Mouse (Mus musculus) embryonic stem cell, embryonic (primary cell): ENCODE measurements around the gene Pde2a.

Source experiments
- CTCF ChIA-PET, 4 experiments: fragments of 300-600 bp in 2 of 4; fragments of 350-600 bp in 2 of 4; sonication (Branson Sonifier 250); formaldehyde crosslinking; loops; one replicate each; lab custom pipeline; 2022; ENCODE audit warnings: inconsistent platforms in 2 of 4; lab: Charles Lee
- POLR2A ChIA-PET, 4 experiments: fragments of 300-600 bp in 2 of 4; fragments of 350-600 bp in 2 of 4; sonication (Branson Sonifier 250); formaldehyde crosslinking; loops; one replicate each; lab custom pipeline; 2022; ENCODE audit warnings: antibody characterized with exemption in 4 of 4, inconsistent platforms in 1 of 4; lab: Charles Lee

The Pde2a gene

DNA sequence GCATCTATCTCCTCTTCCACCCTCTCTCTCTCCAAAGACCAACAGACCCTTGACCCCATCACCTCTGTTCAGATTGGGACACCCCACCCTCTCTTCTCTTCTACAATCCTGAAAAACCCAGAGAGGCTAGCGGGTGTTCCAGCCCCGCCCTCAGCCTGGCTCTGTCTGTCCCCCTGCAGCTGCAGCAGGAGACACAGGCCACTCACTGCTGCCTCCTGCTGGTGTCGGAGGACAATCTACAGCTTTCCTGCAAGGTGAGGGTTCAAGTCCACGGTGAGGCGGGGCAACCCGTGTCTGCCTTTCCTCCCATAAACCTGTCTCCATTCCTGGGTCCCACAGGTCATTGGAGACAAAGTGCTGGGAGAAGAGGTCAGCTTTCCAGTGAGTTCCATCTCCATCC lies 80.2 kb downstream of the Pde2a start:
- CTCF ChIA-PET, result interaction anchor here (0.6 to 4.3 kb wide), 43 partner anchors 10 to 1029 kb away, joined by 3 to 39 read pairs (median 4); partner anchors contain the start of gene Atg16l2 (in 1 of the 4)
- POLR2A ChIA-PET, result interaction anchor here in 3 of 4 experiments (0.5 to 1.3 kb wide), 3 partner anchors 76 to 356 kb away, joined by 3 to 6 read pairs (median 3); no protein-coding TSS in a partner anchor

- CTCF ChIA-PET, result interaction anchor here (0.6 to 4.3 kb wide), 42 partner anchors 9 to 515 kb away, joined by 3 to 39 read pairs (median 4); partner anchors contain the start of gene Clpb (in 1 of the 4)
- POLR2A ChIA-PET, result interaction anchor here in 2 of 4 experiments (0.6 to 1.4 kb wide), 3 partner anchors 46 to 184 kb away, joined by 3 to 5 read pairs (median 3); no protein-coding TSS in a partner anchor
Observed at GRCm38 (mm10) chr7:101503351-101503750, 81.9 kb downstream of the Pde2a start.

DNA sequence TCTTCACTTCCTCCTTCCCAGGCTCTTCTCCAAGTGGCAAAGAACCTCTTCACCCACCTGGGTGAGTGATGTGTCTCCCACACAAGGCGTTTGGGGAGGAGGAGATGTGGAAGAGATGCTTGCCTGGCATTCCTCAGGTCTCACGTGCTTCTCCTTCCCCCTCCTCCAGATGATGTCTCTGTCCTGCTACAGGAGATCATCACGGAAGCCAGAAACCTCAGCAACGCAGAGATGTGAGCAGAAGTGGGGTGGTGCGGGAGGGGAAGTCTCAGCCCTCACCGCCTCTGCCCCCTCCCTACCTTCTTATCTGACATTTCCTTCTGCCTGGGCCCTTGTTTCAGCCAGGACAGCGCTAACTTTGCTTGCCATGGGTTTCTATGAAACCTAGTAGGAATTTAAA lies 82.3 kb downstream of the Pde2a start:
- ChIA-PET CTCF (interaction anchor here (0.6 to 4.3 kb wide), 35 partner anchors 10 to 516 kb away, joined by 3 to 39 read pairs (median 4); no protein-coding TSS in a partner anchor), POLR2A (interaction anchor here in 2 of 4 experiments (0.6 to 1.4 kb wide), 3 partner anchors 46 to 184 kb away, joined by 3 to 5 read pairs (median 3); no protein-coding TSS in a partner anchor)

DNA sequence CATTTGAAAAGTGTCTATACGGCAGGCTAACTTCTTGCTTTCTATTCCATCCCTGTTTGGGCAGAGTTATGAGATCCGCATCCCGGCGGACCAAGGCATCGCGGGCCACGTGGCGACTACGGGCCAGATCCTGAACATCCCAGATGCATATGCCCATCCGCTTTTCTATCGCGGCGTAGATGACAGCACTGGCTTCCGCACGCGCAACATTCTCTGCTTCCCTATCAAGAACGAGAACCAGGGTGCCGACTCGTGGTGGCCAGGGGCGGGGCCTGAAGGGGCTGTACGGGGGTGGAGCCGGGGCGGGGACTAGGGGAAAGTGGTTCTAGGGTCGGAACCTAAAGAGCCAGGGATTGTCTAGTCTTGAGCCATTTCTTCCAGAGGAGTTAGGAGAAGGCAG lies 83.0 kb downstream of the Pde2a start:
- CTCF ChIA-PET, result interaction anchor here in 2 of 4 experiments (1.6 to 4.3 kb wide), 4 partner anchors 74 to 92 kb away, joined by 4 to 36 read pairs (median 8); no protein-coding TSS in a partner anchor
- POLR2A ChIA-PET, result no interaction called here

- ChIA-PET POLR2A (interaction anchor here in 1 of 4 experiments (1.1 kb wide), 1 partner anchor 84 kb away, joined by 3 read pairs; no protein-coding TSS in a partner anchor), CTCF (interaction anchor here in 1 of 4 experiments (1.5 kb wide), 1 partner anchor 543 kb away, joined by 4 read pairs; no protein-coding TSS in a partner anchor)
Observed at GRCm38 (mm10) chr7:101509212-101509611, 87.7 kb downstream of the Pde2a start.

- POLR2A ChIA-PET, result no interaction called here
- CTCF ChIA-PET, result interaction anchor here in 1 of 4 experiments (1.3 to 1.4 kb wide), 2 partner anchors 25 to 101 kb away, joined by 3 to 4 read pairs; no protein-coding TSS in a partner anchor
Observed at GRCm38 (mm10) chr7:101513655-101514054, 92.2 kb downstream of the Pde2a start.

- ChIA-PET POLR2A (no interaction called here), CTCF (interaction anchor here in 3 of 4 experiments (0.7 to 2.3 kb wide), 7 partner anchors 12 to 512 kb away, joined by 3 to 16 read pairs (median 5); no protein-coding TSS in a partner anchor)
Observed at GRCm38 (mm10) chr7:101514768-101515167, 93.3 kb downstream of the Pde2a start.

DNA sequence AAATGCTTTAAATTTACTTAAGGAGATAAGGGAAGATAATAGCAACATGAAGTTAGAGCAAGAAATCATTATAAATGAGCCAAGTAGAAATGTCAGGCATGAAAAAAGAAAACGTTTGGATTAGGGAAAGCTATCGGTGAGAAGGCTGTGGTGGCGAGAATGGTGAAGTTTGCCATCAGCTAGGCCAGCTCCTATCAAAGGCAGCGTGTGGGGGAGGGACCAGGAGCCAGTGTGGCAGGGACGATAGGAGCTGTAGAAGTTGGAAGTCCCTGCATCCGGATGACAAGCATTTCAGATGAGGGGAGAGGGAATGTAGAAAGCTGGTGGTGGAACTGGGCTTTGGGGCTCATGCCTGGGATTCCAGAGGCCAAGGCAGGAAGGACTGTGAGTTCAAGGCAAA lies 93.8 kb downstream of the Pde2a start:
- ChIA-PET POLR2A (interaction anchor here in 3 of 4 experiments (0.7 to 1.7 kb wide), 4 partner anchors 9 to 122 kb away, joined by 3 read pairs; no protein-coding TSS in a partner anchor), CTCF (interaction anchor here in 3 of 4 experiments (0.6 to 2.3 kb wide), 13 partner anchors 12 to 512 kb away, joined by 3 to 16 read pairs (median 5); no protein-coding TSS in a partner anchor)

GRCm38 (mm10) chr7:101516460-101516859 lies 95.0 kb downstream of the Pde2a start:
- POLR2A ChIA-PET, result interaction anchor here in 1 of 4 experiments (0.7 to 1.7 kb wide), 4 partner anchors 8 to 123 kb away, joined by 3 read pairs; no protein-coding TSS in a partner anchor
- CTCF ChIA-PET, result interaction anchor here in 3 of 4 experiments (0.6 to 2.3 kb wide), 12 partner anchors 13 to 128 kb away, joined by 3 to 16 read pairs (median 5); no protein-coding TSS in a partner anchor

DNA sequence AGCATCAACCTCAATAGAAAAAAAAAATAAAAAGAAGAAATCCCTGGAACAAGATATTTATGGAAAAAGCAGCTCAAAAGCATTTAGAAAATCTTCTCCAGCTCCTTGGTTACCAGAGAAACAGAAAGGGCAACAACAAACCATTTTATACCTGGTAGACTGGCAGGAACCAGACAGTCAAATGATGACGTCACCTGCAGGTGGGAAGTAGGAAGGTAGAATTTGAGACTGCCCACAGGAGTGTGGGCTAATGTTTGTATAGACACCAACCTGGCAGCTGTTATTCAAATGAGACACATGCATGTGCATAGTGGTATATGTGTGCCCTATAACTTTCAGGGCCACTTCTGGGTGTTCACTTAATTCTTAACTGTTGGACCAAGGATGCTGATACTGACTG lies 100.2 kb downstream of the Pde2a start:
- ChIA-PET CTCF (interaction anchor here in 3 of 4 experiments (0.6 to 1.2 kb wide), 5 partner anchors 15 to 342 kb away, joined by 3 to 4 read pairs (median 4); no protein-coding TSS in a partner anchor), POLR2A (interaction anchor here in 1 of 4 experiments (0.6 to 1.8 kb wide), 2 partner anchors 16 to 246 kb away, joined by 3 to 5 read pairs; no protein-coding TSS in a partner anchor)

GRCm38 (mm10) chr7:101523205-101523604 lies 101.7 kb downstream of the Pde2a start:
- POLR2A ChIA-PET, result interaction anchor here in 1 of 4 experiments (0.6 to 1.3 kb wide), 3 partner anchors 14 to 487 kb away, joined by 3 to 5 read pairs (median 3); no protein-coding TSS in a partner anchor

DNA sequence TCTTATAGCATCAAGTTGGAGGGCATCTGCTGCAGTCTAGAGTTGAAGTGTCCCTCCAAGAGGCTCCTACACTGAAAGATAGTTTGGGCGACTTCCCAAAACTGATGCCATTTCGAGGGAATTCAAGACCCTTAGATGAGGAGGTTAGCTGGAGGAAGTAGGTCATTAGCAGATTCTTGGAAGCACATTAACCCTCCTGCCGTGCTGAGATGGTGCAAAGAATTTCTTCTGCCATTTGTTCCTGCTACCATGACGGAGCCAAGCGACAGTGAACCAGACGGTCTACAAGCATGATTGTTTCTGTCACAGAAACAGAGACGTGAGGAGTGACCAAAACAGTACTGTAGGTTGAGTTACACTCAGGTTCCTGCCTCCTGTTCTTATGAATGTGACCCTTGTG lies 105.0 kb downstream of the Pde2a start:
- ChIA-PET CTCF (interaction anchor here in 2 of 4 experiments (0.6 to 1.3 kb wide), 2 partner anchors 23 to 75 kb away, joined by 5 read pairs; no protein-coding TSS in a partner anchor), POLR2A (no interaction called here)

More at GRCm38 (mm10) chr7:101523205-101523604, 101.7 kb downstream of the Pde2a start:
- CTCF ChIA-PET, result interaction anchor here in 3 of 4 experiments (0.5 to 1.1 kb wide), 5 partner anchors 21 to 561 kb away, joined by 3 read pairs; no protein-coding TSS in a partner anchor

DNA sequence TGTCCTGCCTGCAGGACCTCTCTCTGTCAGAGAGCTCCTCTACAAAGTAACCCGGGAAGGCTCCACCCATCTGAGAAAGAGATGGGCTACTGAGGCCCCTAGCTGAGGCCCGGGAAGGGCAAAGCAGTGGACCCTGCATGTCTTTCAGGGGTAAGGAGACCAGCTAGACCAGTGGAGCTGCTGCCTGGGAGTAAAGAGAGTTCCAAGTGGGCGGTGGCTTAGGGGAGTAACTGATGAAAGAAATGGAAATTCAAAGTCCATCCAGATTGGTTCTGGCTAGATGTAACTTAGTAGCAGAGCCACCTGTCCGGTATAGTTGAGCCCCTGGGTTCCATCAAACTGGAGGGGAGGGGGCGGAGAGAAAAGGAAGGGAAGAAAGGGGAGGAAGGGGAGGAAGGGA lies 112.9 kb downstream of the Pde2a start:
- CTCF ChIA-PET, result interaction anchor here in 2 of 4 experiments (0.7 to 1.5 kb wide), 3 partner anchors 67 to 794 kb away, joined by 4 to 9 read pairs (median 6); no protein-coding TSS in a partner anchor

DNA sequence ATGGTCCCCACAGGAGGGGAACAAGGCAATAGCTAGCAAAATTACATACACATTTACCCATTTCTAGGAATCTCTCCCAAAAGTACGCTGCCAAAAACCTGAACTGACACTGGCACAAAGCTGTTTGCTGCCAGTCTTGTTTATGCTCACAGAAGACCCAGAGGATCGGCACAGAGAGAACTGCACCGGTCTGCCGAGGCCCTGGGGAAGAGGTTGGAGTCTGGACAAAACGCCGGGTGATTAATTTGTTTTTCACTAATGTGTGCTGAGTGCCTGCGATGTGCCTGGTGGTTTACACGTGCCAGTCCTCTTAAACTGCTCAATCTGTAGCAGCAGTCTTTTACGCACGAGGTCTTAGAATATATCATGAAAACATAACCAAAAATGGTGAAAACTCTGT lies 113.6 kb downstream of the Pde2a start:
- CTCF ChIA-PET, result interaction anchor here in 1 of 4 experiments (1.1 kb wide), 1 partner anchor 66 kb away, joined by 6 read pairs; no protein-coding TSS in a partner anchor
- POLR2A ChIA-PET, result no interaction called here

More for the DNA sequence above, 112.9 kb downstream of the Pde2a start:
- POLR2A ChIA-PET, result interaction anchor here in 1 of 4 experiments (1.2 kb wide), 1 partner anchor 10 kb away, joined by 3 read pairs; no protein-coding TSS in a partner anchor

DNA sequence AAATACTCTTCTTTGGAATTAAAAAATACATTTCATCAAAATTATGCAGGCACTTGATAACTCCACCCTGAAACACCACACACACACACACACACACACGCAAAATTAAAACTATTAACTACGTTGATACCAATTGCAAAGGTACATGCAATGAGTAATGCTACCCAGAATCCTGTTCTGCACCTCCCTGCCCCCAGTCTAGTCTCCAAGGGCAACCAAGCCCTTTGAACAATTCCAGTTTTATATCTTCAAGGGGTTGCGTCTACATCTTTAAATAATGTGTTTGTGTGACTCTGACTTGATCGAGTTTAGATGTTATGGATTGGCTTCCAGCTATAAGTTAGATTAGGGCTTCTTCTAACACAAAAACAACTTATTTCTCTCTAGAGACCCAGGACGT lies 114.0 kb downstream of the Pde2a start:
- POLR2A ChIA-PET, result no interaction called here

DNA sequence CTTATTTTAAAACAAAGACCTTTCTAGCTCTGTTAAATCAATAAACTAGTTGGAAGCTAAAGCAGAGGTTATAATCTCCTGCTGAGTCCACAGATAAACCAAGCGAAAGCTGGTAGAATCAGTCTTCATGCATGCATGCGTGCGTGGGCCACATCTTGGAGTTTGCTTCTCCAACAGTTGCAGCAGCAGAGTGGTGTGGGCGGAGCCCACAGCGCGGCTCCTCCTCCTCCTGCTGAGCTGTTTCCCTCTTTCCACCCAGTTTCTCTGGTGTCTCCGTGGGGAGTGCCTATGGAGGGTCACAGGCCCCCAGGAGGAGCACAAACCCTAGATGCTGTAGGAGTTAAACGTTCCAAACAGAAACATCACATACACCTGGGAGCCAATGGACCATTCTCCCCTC lies 116.0 kb downstream of the Pde2a start:
- ChIA-PET CTCF (interaction anchor here (0.7 to 3.8 kb wide), 27 partner anchors 9 to 629 kb away, joined by 3 to 22 read pairs (median 3); no protein-coding TSS in a partner anchor), POLR2A (interaction anchor here in 2 of 4 experiments (0.6 to 1.6 kb wide), 6 partner anchors 13 to 126 kb away, joined by 3 to 5 read pairs (median 4); no protein-coding TSS in a partner anchor)

More for the DNA sequence above, 114.0 kb downstream of the Pde2a start:
- CTCF ChIA-PET, result no interaction called here

- ChIA-PET CTCF (interaction anchor here (0.6 to 3.8 kb wide), 55 partner anchors 11 to 958 kb away, joined by 3 to 22 read pairs (median 4); partner anchors contain the start of gene Gm45837 (in 1 of the 4)), POLR2A (interaction anchor here in 2 of 4 experiments (0.6 to 1.6 kb wide), 5 partner anchors 7 to 126 kb away, joined by 3 to 5 read pairs (median 4); no protein-coding TSS in a partner anchor)
Observed at GRCm38 (mm10) chr7:101538141-101538933, 116.8 kb downstream of the Pde2a start.
